Mouse (Mus musculus) splenic B cell, adult 2 months (primary cell): Measurements from ENCODE around the gene Ntng1.

Experiments
- DNase-seq: peaks from one replicate; pipeline ENCODE4 v3.0.0-alpha.2; 2011; ENCODE audit warnings: low read depth, low spot score
- H3K27me3 ChIP-seq: 2 replicates; pipeline ENCODE4 v1.6.1; 2012; ENCODE audit warnings: mild to moderate bottlenecking, low read length, moderate library complexity, mixed read lengths; ENCODE audit not compliant: control insufficient read depth, poor library complexity, insufficient read depth, severe bottlenecking
- H3K36me3 ChIP-seq: 2 replicates; pipeline ENCODE4 v1.6.1; 2012; ENCODE audit warnings: mild to moderate bottlenecking, low read length, moderate library complexity, mixed read lengths; ENCODE audit not compliant: control insufficient read depth, poor library complexity, insufficient read depth, severe bottlenecking

The Ntng1 gene

DNA sequence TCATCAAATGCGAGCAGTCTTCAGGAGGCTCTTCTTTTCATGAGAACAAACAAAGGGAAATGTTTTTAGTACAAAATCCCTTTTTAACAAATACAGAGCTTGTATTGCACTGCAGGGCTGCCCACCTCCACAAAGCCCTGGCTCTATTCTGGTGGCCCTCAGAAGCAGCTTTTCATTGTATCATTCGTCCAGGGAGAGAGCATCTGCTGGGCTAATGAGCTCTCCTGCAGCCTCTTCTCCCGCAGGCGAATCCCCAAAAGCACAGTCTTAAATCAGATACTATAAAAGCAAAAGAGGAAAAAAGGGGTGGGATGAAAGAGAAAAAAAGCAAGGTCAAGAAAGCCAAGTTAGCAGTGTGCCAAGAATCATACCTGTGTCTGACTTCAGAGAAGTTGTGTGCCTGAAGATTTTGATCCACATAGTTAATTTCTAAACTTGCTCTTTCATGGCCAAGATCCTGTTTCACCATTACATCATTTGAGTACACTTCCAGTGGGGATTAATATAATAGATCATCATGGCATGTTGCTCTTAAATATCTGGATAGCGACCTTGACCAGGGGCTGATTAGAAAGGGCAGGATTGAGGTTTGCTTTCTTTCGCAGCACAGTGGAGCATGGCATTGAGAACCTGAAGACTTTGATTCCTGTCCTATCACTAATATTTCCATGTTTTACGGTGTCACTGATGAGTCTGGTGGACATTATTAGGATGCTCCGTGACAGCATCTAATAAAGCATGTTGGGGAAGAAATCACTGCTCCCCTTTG is 225.7 kb downstream of the Ntng1 start:
- DNase-seq, result no peak
- H3K36me3 ChIP-seq, result no peaks in the 10 kb centered on the region

DNA sequence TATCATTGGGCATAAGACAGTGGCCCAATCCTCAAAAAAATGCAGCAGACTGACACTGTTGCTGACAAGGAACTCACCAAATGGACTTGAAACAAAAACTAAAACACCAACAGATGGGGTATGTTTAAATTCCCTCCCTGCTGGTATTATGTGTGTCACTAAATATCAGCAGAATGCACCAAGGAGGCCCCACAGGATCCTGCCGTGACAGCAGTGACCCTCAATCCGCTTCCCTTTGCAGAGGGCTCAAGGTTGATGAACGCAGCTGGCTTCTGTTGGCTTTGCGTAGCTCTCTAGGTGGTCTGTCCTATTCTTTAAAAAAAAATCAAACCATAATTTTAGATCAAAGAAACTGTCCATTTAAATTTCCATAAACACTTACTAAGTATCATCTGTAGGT is 226.7 kb downstream of the Ntng1 start:
- H3K36me3 ChIP-seq, result no peaks in the 10 kb centered on the region
- no peaks in the 10 kb centered on the region for H3K27me3 ChIP-seq
- DNase-seq, result no peak

More for the DNA sequence above, 225.7 kb downstream of the Ntng1 start:
- H3K27me3 ChIP-seq, result no peaks in the 10 kb centered on the region

DNA sequence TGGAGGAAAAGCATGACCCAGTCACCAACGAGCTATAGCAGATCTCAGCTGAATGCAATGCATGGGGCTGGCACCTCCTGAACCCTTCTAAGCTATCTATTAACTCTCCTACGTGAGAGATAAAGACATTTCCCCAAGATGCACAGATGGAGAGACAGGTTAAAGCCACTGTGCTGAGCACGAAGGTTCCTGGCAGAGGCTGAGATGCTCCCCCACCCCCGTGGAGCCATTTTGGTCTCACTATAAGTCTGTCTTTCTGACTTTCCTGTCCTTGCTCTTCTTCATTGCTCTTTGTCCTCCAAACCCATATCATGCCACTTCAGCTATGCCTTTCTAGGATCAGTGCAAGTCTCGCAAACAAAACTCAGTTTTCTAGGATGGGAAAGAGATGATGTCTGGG is 229.6 kb downstream of the Ntng1 start:
- DNase-seq, result no peak
- no peaks in the 10 kb centered on the region for H3K27me3 ChIP-seq
- H3K36me3 ChIP-seq, result no peaks in the 10 kb centered on the region

DNA sequence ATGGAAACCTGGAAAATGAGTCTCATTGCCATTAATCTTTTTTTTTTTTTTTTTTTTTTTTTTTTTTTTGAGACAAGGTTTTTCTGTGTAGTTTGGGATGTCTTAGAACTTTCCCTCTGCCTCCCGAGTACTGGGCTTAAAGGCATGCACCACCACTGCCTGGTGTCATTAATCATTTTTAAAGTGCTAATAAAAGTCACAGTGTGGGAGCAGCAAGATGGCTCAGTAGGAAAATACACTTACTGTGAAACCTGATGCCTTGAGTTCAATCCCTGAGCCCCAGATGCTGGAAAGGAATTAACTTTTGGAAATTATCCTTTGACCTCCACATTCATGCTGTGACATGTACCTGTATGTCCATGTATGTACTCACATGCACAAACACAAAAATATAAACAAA is 253.2 kb downstream of the Ntng1 start:
- H3K36me3 ChIP-seq, result no peaks in the 10 kb centered on the region
- DNase-seq, result no peak
- H3K27me3 ChIP-seq, result no peaks in the 10 kb centered on the region

DNA sequence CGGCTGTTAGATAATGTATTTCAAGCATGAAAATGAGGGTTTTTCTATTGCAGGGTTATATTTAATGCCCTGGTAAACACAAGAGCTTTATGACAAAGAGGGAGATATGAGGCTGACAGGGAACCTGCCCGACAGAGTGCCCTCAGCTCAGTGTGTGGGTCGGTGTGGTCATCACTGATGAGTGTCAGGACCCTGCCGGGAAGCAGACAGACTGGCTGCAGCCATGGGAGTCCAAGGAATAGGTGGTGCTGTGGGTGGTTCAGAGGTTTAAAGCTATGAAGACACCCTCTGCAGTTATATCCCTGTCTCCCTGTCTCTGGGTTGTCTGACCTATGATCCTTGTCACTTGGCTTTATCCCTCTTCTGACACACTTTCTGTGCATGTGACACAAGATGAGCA is 258.1 kb downstream of the Ntng1 start:
- no peak for DNase-seq
- H3K36me3 ChIP-seq, result no peaks in the 10 kb centered on the region
- no peaks in the 10 kb centered on the region for H3K27me3 ChIP-seq

DNA sequence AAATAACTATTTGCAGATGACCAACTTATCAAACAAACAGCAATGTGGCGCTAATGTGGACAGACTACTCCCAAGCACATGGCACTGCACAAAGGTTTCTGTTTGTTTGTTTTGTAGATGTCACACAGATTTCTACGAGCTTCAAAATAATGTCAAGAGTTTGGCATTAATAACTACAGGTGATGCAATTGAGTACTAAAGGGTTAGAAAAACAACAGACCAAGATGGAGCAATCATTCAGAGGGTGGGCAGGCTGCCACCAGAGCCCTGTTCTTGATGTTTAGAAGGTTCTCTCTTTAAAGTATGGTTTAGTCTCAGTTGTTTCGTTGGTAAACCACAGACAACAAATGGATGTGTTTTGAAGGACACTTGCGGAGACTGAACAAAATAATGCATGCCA is 264.8 kb downstream of the Ntng1 start:
- DNase-seq, result no peak
- Histone ChIP-seq H3K27me3 (no peaks in the 10 kb centered on the region), H3K36me3 (no peaks in the 10 kb centered on the region)

DNA sequence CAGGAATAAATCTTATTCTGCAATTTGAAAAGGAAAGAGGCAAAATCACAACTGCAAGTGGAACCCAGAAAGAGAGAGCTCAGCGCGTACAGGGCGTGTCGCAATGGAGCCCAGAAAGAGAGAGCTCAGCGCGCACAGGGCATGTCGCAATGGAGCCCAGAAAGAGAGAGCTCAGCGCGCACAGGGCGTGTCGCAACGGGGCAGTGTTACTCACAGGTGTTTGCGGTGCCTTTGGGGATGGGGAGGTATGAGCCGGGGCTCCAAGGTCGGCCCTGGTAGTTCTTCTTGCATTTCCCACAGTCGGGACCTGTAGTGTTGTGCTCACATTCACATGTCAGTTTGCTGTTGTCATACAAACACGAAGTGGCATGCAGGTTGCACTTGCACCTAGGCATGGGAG is 271.8 kb downstream of the Ntng1 start:
- no peaks in the 10 kb centered on the region for H3K36me3 ChIP-seq
- no peak for DNase-seq
- no peaks in the 10 kb centered on the region for H3K27me3 ChIP-seq

DNA sequence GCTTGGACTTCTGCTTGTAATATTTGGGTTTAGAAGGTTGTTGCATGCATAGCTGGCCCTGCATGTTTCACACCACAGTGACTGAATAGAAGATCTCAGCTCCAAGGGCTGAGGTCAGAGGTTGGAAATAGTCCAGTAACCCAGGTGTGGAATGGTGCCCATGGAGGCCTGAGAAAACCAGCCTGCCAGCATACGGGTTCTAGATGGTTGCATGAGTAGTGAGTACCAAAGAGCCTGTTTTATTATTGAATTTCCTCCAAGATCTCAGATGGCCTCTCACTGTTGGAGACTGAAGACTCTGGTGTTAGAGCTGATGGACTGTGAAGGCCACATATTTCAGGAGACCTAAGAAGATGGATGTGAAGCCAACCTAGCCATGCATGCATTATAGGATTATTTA is 285.5 kb downstream of the Ntng1 start:
- DNase-seq, result no peak
- no peaks in the 10 kb centered on the region for H3K36me3 ChIP-seq
- H3K27me3 ChIP-seq, result no peaks in the 10 kb centered on the region

DNA sequence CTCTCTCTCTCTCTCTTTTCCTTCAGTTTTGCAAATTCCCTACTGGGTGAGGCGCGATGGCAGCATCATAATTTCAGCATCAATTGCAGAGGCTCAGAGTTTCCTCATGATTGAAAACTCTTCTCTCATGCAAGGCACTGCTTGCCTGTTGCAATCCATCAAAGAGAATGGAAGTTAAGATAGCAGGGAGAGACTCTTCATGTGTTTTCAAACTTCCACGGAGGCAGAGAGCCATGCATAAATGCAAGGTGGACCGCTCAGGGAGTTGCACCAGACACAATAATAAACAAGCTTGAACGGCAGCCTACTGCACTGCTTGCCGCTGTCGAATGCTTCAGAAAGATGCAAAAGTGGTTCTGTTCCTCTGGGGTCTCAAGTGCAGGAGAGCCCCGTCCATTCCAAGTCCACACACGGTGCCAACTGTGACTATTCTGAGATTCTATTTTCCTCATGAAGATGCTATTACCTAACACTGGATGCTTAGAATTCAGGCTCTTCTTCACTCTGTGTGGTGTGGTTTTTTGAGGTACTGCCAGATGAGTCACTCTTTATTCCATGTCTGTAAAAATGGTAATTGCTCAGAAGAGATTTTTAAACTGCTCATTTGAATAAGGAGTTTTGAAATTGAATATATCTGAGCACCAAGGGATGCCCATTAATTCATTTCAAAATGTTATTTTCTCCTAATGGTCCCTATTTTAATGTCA is 289.2 kb downstream of the Ntng1 start:
- no peaks in the 10 kb centered on the region for H3K27me3 ChIP-seq
- H3K36me3 ChIP-seq, result no peaks in the 10 kb centered on the region
- no peak for DNase-seq

DNA sequence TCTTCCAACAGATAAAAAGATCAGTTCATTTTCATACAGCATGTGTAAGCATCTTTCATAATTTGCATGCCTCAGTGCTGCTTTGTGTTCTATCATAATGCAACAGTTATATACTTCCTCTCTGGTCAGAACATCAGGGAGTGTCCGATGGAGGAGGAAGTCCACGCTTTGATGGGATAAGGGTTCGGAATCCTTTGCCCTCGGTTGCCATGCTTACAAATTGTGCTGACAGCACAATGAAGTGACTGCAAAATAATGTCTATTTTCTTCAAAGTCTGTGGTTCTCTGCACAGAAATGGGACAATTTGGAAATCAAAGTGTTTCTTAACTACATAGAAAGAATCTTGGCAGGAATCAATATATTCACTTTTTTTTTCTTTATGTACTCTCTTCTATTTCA is 297.2 kb downstream of the Ntng1 start:
- Histone ChIP-seq H3K36me3 (no peaks in the 10 kb centered on the region), H3K27me3 (no peaks in the 10 kb centered on the region)

DNA sequence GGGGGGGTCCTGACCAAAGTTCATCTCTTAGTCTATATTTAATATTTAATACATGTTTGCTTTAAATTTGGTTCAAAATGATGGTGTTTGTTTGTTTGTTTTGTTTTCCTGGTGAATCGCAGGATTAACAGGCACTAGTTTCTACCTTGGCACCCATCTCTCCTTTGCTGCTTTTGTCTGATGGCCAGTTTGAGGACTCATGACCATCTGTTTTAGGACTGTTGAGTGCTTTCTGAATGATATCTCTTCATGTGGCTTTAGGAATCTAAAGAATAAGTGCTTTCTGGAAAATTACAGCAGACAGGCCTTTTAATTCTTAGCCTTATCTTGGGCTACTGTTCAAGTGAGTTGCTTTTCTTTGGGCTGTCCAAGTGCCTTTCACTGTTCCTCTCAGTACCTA is 318.0 kb downstream of the Ntng1 start:
- DNase-seq, result no peak
- no peaks in the 10 kb centered on the region for H3K36me3 ChIP-seq
- H3K27me3 ChIP-seq, result no peaks in the 10 kb centered on the region

More for the DNA sequence above, 297.2 kb downstream of the Ntng1 start:
- DNase-seq, result no peak

DNA sequence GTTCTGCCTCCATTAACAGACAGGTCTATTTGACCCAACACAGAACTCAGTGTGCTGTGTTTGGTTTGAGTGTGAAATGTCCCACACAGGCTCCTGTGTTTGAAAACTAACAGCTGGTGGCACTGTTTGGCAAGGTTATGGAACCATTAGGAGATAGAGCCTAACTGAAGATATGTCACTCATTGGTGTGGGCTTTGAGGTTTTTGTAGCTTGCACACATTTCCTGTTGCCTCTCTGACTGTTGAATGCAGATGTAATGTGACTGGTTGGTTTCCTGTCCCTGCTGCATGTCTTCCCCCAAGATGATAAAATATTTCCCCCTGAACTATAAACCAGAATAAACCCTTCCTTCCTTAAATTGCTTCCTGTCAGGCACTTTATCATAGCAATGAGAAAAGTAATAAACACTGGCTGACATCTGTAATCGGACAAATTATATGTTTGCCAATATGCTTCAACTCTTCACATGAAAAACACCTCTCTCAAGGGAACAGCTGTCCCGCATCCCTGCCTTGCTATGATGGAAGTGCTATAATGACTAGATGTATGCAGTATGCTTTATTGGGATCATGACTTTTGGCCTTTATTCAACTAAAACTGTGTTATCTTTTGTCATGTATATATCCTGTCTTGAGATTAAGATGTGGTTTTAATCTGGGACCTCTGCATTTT is 320.9 kb downstream of the Ntng1 start:
- Histone ChIP-seq H3K27me3 (no peaks in the 10 kb centered on the region), H3K36me3 (no peaks in the 10 kb centered on the region)
- DNase-seq, result no peak

DNA sequence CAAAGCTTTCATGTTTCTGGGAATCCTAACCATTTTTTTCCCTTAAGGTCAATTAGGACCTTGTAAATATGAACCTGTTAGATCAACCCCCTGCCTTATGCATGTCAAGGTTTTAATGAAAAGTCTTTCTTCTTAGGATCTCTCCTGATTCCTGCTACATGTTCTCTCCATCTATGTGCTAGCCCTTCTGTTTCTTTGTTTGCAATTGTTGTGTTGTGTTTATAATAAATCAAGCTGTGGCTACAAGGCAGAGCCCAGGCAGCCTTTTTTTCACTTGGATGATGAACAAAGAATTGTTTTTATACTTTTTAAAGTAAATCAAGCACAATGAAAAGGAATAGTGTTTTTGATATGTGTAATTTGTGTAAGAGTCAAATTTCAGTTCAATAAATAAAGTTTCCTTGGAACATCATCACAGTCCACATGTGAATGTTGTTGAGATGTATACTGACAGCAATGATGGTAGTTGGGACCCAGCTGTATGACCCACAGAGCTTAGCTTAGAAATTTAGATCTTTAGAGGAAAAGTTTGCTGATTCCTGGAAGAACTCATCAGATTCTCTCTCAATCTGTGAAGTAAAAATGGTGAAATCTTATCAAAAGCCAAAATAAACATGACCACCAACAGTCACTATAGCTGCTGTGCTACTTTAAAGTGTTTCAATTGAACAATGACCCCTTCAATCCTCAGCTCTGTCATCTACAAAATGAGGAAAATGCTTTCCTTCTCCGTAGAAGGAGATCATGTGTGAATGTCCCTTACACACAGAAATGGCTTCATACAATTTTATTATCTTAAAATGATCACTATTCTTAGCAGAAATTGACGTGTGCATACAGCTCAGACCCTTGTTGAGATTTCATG is 324.8 kb downstream of the Ntng1 start:
- Histone ChIP-seq H3K36me3 (no peaks in the 10 kb centered on the region), H3K27me3 (no peaks in the 10 kb centered on the region)
- DNase-seq, result no peak

DNA sequence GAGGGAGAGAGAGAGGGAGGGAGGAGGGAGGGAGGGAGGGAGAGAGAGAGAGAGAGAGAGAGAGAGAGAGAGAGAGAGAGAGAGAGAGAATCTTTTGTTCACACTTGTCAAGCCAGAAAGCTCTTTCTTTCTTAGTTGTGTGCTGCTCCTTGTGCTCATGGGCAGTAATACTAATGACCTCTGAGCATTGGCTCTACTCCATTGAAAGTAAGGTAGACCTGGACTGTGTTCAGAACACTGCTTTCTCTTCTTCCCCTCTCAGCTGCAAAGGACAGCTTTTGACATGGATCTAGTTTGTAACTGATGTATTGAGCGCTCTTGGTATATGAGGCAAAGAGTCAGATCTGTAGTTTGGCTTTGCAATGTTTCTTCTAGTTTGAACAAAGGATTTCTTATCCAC is 334.7 kb downstream of the Ntng1 start:
- H3K27me3 ChIP-seq, result no peaks in the 10 kb centered on the region
- H3K36me3 ChIP-seq, result no peaks in the 10 kb centered on the region
- no peak for DNase-seq
